Mouse (Mus musculus): Measurements from ENCODE around the gene Asmt.

The Asmt gene

DNA sequence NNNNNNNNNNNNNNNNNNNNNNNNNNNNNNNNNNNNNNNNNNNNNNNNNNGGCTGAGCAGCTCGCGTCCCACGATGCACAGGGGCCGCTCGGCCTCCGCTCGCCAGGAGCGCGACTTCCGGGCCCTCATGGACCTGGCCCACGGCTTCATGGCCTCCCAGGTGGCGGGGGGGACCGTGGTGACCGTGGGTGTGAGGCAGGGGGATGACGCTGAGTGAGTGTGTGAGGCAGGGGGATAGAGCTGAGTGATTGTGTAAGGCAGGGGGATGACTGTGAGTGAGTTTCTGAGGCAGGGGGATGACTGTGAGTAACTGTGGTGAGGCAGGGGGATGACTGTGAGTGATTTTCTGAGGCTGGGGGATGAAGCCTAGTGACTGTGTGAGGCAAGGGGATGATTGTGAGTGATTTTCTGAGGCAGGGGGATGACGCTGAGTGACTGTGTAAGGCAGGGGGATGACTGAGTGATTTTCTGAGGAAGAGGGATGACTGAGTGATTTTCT, at the start of gene Asmt:
Gene Asmt (plus strand): TSS at position 51 of the 499 bp plus-strand sequence.
- DNase-seq (ENCODE audit: low spot score): no peak

DNA sequence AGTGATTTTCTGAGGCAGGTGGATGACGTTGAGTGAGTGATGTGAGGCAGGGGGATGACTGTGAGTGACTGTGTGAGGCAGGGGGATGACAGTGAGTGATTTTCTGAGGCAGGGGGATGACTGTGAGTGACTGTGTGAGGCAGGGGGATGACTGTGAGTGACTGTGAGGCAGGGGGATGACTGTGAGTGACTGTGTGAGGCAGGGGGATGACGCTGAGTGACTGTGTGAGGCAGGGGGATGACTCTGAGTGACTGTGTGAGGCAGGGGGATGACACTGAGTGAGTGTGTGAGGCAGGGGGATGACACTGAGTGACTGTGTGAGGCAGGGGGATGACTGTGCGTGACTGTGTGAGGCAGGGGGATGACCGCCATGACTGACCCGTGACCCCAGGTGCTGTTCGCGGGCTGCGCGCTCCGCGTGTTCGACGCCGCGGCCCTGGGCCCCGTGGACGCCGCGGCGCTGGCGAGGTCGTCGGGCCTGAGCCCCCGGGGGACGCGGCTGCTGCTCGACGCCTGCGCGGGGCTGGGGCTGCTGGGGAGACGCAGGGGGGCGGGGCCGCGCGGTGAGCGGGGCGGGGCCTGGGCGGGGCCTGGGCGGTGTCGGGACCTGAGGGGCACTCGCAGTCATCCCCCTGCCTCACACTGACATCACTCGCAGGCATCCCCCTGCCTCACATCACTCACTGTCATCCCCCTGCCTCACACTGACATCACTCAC, 948 bp downstream of the Asmt start:
- no peak for DNase-seq (ENCODE audit: low spot score)

DNA sequence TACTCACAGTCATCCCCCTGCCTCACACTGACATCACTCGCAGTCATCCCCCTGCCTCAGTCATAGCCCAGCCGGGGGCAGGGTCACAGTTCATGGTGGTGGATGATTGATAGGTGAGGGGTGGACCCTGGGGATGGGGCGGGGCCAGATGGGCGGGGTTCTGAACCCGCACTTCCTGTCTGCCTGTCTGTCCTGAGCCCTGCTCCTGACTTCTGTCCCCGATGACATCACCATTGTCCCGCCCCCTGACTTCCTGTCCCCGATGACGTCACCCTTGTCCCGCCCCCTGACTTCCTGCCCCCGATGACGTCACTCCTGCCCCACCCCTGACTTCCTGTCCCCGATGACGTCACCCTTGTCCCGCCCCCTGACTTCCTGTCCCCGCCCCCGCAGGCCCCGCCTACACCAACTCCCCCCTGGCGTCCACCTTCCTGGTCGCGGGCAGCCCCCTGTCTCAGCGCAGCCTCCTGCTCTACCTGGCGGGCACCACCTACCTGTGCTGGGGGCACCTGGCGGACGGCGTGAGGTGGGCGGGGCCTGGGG, 1.9 kb downstream of the Asmt start:
- no peak for DNase-seq (ENCODE audit: low spot score)

DNA sequence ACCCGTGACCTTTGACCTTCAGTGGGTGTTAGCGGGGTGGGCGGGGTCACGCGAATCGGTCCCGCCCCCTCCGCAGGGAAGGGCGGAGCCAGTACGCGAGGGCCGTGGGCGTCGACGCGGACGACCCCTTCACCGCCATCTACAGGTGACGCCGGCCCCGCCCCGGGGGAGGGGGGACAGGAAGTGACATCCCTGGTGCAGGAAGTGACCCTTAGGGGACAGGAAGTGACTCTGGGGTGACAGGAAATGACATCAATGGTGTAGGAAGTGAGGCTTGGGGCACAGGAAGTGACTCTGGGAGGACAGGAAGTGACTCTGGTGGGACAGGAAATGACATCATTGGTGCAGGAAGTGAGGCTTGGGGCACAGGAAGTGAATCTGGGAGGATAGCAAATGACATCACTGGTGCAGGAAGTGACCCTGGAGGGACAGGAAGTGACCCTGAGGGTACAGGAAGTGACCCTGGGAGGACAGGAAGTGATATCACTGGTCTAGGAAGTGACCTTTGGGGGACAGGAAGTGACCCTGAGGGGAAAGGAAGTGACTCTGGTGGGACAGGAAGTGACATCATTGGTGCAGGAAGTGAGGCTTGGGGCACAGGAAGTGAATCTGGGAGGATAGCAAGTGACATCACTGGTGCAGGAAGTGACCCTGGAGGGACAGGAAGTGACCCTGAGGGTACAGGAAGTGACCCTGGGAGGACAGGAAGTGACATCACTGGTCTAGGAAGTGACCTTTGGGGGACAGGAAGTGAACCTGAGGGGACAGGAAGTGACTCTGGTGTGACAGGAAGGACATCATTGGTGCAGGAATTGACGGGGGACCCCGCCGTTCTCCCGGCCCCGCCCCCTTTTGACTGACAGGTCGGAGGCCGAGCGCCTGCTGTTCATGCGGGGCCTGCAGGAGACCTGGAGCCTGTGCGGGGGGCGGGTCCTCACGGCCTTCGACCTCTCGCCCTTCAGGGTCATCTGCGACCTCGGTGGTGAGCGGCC, 2.7 kb downstream of the Asmt start:
- peak; percentile 11 for DNase-seq (ENCODE audit: low spot score)

DNA sequence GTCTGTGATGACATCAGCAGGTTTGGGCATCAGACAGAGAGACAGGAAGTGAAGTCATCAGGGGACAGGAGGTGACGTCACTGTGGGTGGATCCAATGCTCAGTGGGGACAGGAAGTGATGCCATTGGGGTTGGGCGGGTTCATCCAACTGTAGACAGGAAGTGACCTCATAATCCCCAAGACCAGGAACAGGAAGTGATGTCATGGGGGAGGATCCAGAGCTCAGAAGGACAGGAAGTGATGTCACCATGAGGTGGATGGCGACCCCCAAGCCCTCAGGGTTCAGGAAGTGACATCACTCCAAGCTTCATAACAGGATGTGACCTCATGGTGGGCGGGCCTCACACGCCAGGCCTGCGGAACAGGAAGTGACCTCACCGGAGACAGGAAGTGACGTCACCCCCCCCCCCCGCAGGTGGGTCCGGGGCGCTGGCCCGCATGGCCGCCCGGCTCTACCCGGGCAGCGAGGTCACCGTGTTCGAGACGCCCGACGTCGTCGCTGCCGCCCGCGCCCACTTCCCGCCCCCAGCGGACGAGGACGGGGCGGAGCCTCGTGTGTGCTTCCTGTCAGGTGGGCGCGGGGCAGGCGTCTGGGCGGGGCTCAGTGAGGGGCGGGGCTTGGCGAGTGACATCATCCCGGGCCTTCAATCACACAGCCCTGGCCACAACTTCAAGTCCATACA, 3.6 kb downstream of the Asmt start:
- DNase-seq (ENCODE audit: low spot score): no peak

DNA sequence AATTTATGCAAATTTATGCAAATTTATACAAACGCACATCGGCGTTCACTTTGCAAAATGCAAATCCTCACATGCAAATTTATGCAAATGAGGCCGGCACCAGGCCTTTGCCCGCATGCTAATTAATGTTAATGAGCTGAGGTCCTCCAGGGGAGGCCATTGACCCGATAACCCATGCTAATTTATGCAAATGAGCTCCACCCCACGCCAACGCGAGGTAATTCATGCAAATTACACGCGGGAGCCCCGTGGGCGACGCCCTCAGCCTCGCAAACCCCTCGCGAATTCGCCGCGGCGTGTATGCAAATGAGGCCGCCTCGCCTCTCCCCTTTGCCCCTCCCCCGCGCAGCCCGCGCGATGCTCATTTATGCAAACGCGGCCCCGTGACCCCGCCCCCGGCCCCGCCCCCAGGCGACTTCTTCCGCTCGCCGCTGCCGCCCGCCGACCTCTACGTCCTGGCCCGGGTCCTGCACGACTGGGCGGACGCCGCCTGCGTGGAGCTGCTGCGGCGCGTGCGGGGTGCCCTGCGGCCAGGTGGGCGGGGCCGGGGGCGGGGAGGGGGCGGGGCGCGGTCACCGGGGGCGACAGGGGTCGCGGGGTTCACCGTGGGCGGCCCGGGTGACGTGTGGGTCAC, 4.3 kb downstream of the Asmt start:
- no peak for DNase-seq (ENCODE audit: low spot score)

DNA sequence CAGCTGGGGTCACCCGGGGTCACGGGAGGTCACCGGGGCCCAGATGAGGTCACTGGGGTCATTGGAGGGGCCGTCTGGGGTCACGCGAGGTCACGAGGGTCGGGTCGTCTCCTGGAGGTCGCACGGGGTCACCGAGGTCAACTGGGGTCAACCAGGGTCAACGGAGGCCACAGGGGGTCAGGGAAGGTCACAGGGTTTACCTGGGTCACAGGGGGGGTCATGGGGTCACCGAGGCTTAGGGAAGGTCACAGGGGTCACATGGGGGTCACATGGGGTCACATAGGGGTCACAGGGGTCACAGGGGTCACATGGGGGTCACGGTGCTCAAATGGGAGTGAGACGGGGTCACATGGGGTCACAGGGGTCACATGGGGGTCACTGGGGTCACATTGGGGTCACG, 4.8 kb downstream of the Asmt start:
- no peak for DNase-seq (ENCODE audit: low spot score)

DNA sequence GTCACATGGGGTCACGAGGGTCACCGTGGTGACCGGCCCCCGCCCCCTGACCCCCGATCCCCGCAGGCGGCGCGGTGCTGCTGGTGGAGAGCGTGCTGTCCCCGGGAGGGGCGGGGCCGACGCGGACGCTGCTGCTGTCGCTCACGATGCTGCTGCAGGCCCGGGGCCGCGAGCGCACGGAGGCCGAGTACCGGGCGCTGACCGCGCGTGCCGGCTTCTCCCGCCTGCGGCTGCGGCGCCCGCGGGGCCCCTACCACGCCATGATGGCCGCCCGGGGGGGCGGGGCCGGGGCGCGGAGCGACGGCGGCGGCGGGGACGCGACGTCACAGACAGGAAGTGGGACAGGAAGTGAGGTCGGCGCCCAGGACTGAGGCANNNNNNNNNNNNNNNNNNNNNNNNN, 5.2 kb downstream of the Asmt start:
- DNase-seq (ENCODE audit: low spot score): no peak

Measured in spleen, adult 12 weeks (tissue).